Mouse (Mus musculus): ENCODE results near the gene Cecr2. TPM values are rescaled to one million over a fixed set of nuclear protein-coding genes. Genes with fewer than 3 reads are reported as not detected.

The Cecr2 gene
- polyA plus RNA-seq, 1 experiment from 2014 or later, result 8.5 TPM

DNA sequence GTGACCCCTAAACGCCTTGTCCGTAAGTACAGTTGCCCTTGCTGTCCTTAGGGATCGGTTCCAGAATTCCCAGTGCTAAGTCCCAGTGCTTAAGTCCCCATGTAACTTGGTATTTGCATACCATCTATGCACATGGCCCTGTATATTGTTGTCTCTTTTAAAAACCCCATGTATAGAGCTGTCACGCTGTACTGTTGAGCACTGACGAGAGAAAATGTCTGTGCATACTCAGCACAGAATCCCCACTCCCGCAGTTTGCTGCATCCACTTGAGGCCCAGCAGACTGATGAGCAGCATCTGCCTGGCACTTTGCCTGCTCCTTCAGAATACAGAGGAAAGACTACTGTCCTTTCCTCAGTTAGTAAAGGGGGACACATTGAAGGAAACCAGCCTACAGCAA, 107.6 kb downstream of the Cecr2 start:
- no peak overlapping the region for H3K9ac ChIP-seq (replicated peaks)
- H3K4me2 ChIP-seq, result no peak overlapping the region
- H3K27ac ChIP-seq, result no peak overlapping the region
- peaks cover 4% of the 10 kb centered on the region; the same call in 1 of the 2 replicates for H3K36me3 ChIP-seq
- no peaks in the 10 kb centered on the region for H3K9me3 ChIP-seq
- ATAC-seq (ENCODE audit: insufficient number of reproducible peaks, insufficient read depth, low FRiP score, low TSS enrichment, low read depth), result no peak
- no peaks in the 10 kb centered on the region for H3K27me3 ChIP-seq
- no peak overlapping the region for H3K4me3 ChIP-seq (replicated peaks)
- H3K4me1 ChIP-seq (replicated peaks), result no peaks in the 10 kb centered on the region
- WGBS, result 94% methylated on average over 6 of the region's 6 CpGs

DNA sequence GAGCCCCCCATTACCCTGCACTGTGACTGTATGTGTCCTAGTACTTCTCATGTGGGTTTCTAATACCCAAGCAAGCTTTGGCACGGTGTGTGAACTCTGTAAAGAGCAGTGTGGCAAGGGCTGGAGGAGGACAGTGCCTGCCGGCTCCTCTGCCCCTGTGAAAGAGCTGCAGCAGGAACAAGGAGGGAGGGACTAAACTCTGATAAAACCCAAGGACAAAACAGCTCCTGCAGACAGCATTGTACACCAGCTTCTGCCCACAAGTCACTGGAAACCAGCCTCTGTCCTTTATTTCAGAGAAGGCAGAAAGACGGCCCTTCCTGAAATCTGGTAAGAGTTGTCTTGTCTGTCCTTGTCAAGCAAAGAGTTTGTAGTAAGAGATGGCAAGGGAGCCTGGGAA, 110.1 kb downstream of the Cecr2 start:
- no peak overlapping the region for H3K27ac ChIP-seq
- H3K4me3 ChIP-seq (replicated peaks), result no peak overlapping the region
- no peaks in the 10 kb centered on the region for H3K4me1 ChIP-seq (replicated peaks)
- no peak for ATAC-seq (ENCODE audit: insufficient number of reproducible peaks, insufficient read depth, low FRiP score, low TSS enrichment, low read depth)
- no peaks in the 10 kb centered on the region for H3K27me3 ChIP-seq
- peaks cover 2% of the 10 kb centered on the region; the same call in 1 of the 2 replicates for H3K36me3 ChIP-seq
- H3K9me3 ChIP-seq, result no peaks in the 10 kb centered on the region
- H3K9ac ChIP-seq (replicated peaks), result no peak overlapping the region
- H3K4me2 ChIP-seq, result no peak overlapping the region
- 92% methylated on average over 3 of the region's 3 CpGs for WGBS

DNA sequence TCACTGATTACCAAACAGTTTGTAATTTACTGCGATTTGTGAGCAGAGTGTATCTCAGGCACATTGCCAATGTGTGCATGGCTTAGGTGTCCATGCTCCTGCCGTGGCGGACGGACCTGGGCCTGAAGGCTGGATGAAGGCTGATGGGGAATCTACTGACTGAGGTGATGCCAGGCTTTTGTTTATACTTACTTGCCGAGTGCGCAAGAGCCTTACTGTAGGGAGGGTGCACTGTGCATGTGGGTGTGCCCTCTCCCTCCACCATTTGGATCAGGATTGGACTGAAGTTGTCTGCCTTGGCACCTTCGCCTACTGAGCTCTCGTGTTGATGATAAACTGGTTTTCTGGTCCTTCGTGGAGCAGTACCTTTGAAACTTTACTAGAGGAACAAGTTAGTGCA, 111.4 kb downstream of the Cecr2 start:
- Histone ChIP-seq H3K9ac (replicated peaks) (no peak overlapping the region), H3K27me3 (no peaks in the 10 kb centered on the region), H3K27ac (no peak overlapping the region), H3K4me2 (no peak overlapping the region), H3K4me3 (replicated peaks) (no peak overlapping the region), H3K9me3 (no peaks in the 10 kb centered on the region), H3K4me1 (replicated peaks) (no peaks in the 10 kb centered on the region), H3K36me3 (no peaks in the 10 kb centered on the region)
- 82% methylated on average over 9 of the region's 9 CpGs for WGBS
- no peak for ATAC-seq (ENCODE audit: insufficient number of reproducible peaks, insufficient read depth, low FRiP score, low TSS enrichment, low read depth)

DNA sequence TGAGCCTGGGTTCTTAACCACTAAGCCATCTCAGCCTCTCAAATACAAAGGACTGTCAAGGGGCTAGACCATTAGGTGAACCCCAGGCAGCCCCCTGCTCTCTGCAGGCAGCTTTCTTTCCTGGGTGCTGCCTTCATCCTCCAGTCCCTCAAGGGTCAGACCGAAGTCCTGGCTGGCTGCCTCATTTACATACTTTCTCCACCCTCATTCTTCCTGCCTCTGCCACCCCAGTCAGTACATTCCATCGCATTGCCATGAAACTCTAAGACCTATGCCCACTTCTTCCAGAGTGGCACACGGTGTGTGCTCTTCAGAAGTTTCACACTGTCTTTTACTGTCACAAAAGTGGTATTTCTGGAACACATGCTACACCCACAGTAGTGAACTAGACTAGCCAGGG, 112.1 kb downstream of the Cecr2 start:
- no peak overlapping the region for H3K27ac ChIP-seq
- H3K27me3 ChIP-seq, result no peaks in the 10 kb centered on the region
- H3K4me2 ChIP-seq, result no peak overlapping the region
- no peak for ATAC-seq (ENCODE audit: insufficient number of reproducible peaks, insufficient read depth, low FRiP score, low TSS enrichment, low read depth)
- WGBS, result 59% methylated on average over 3 of the region's 3 CpGs
- no peaks in the 10 kb centered on the region for H3K9me3 ChIP-seq
- no peaks in the 10 kb centered on the region for H3K36me3 ChIP-seq
- no peak overlapping the region for H3K4me3 ChIP-seq (replicated peaks)
- H3K9ac ChIP-seq (replicated peaks), result no peak overlapping the region
- H3K4me1 ChIP-seq (replicated peaks), result no peaks in the 10 kb centered on the region

DNA sequence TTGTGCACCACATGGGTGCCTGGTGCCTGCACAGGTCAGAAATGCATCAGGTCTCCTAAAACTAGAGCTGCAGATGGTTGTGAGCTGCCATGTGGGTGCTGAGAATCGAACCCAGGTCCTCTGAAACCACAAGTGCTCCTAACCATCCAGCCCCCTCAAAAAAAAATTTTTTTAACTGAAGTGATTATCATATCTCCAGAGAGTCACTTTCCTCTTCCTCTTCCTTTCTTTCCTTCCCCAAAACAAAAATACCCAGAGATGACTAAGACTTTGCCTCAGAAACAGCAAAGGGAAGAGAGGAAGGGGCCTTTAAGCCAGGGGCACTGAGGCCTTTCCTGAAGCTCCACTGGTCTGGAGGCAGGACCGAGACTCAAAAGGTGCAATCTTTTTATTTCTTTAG, 116.8 kb downstream of the Cecr2 start:
- no peaks in the 10 kb centered on the region for H3K4me1 ChIP-seq (replicated peaks)
- H3K9me3 ChIP-seq, result no peaks in the 10 kb centered on the region
- H3K4me2 ChIP-seq, result no peak overlapping the region
- H3K27ac ChIP-seq, result no peak overlapping the region
- H3K27me3 ChIP-seq, result no peaks in the 10 kb centered on the region
- ATAC-seq (ENCODE audit: insufficient number of reproducible peaks, insufficient read depth, low FRiP score, low TSS enrichment, low read depth), result no peak
- no peak overlapping the region for H3K9ac ChIP-seq (replicated peaks)
- no peaks in the 10 kb centered on the region for H3K36me3 ChIP-seq
- 89% methylated on average over 2 of the region's 2 CpGs for WGBS
- no peak overlapping the region for H3K4me3 ChIP-seq (replicated peaks)

DNA sequence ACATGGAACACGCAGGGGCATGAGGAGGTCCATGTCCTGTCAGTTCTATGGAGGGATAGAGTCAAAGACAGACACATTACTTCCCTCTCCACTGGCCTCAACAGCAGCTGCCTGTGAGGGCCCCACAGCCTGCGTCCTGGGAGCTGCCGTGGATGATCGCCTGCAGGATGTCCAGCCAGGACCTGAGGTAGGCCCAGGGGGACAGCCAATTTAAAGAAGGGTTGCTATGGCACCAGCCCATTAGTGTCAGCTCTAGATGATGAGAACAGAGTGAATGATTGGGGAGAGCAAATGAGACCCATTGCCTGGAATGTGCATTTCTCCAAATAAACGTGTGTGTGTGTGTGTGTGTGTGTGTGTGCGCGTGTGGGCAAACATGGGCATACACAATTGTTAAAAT, 118.2 kb downstream of the Cecr2 start:
- Histone ChIP-seq H3K4me2 (no peak overlapping the region), H3K4me3 (replicated peaks) (no peak overlapping the region), H3K27me3 (no peaks in the 10 kb centered on the region), H3K9ac (replicated peaks) (no peak overlapping the region), H3K36me3 (no peaks in the 10 kb centered on the region), H3K9me3 (no peaks in the 10 kb centered on the region), H3K27ac (no peak overlapping the region), H3K4me1 (replicated peaks) (no peaks in the 10 kb centered on the region)
- WGBS, result 57% methylated on average over 7 of the region's 7 CpGs
- ATAC-seq (ENCODE audit: insufficient number of reproducible peaks, insufficient read depth, low FRiP score, low TSS enrichment, low read depth), result no peak

DNA sequence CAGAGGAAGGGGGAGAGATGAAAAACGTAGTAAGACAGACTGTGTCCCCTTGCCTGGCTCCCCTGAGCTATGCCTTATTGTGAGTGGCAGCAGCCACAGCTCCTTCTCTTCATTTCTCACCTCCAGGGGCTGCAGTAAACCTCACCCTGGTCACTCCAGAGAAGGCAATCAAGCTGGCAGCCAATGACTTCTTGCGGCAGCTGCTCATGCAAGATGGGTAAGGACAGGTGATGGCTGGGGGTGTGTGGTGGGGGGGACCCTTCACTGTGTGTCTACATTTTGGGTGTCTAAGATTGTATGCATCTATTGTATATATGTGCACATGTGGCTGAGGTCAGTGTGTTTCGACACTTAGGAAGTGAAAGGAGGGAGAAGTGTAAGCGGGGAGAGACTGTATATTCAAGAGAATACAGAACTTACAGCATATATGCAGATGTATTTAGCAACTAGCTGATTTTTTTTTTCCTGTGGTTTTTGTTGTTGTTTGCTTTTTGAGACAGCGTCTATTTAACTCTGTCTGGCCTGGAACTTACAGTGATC, 122.0 kb downstream of the Cecr2 start:
- no peak overlapping the region for H3K4me2 ChIP-seq
- ATAC-seq (ENCODE audit: insufficient number of reproducible peaks, insufficient read depth, low FRiP score, low TSS enrichment, low read depth), result no peak
- H3K4me3 ChIP-seq (replicated peaks), result no peak overlapping the region
- peaks cover 20% of the 10 kb centered on the region for H3K36me3 ChIP-seq
- 77% methylated on average over 5 of the region's 5 CpGs for WGBS
- H3K9ac ChIP-seq (replicated peaks), result no peak overlapping the region
- no peaks in the 10 kb centered on the region for H3K27me3 ChIP-seq
- H3K9me3 ChIP-seq, result no peaks in the 10 kb centered on the region
- H3K4me1 ChIP-seq (replicated peaks), result peaks cover 5% of the 10 kb centered on the region; the same call in 1 of the 2 replicates
- H3K27ac ChIP-seq, result no peak overlapping the region

DNA sequence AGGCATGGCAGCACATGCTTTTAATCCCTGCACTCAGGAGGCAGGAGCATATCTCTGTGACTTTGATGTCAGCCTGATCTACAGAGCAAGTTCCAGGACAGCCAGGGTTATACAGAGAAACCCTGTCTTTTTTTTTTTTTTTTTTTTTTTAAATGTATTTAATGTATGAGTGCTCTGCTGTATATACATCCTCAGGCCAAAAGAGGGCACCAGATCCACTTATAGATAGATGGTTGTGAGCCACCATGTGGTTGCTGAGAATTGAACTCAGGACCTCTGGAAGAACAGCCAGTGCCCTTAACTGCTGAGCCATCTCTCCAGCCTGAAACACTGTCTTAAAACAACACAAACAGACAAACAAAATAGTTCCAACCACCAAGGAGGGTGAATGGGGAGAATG, 122.7 kb downstream of the Cecr2 start:
- ATAC-seq (ENCODE audit: insufficient number of reproducible peaks, insufficient read depth, low FRiP score, low TSS enrichment, low read depth), result no peak
- Histone ChIP-seq H3K9ac (replicated peaks) (no peak overlapping the region), H3K27ac (no peak overlapping the region), H3K4me2 (no peak overlapping the region), H3K36me3 (peaks cover 28% of the 10 kb centered on the region), H3K9me3 (no peaks in the 10 kb centered on the region), H3K4me3 (replicated peaks) (no peak overlapping the region), H3K4me1 (replicated peaks) (peaks cover 5% of the 10 kb centered on the region; the same call in 1 of the 2 replicates), H3K27me3 (no peaks in the 10 kb centered on the region)

DNA sequence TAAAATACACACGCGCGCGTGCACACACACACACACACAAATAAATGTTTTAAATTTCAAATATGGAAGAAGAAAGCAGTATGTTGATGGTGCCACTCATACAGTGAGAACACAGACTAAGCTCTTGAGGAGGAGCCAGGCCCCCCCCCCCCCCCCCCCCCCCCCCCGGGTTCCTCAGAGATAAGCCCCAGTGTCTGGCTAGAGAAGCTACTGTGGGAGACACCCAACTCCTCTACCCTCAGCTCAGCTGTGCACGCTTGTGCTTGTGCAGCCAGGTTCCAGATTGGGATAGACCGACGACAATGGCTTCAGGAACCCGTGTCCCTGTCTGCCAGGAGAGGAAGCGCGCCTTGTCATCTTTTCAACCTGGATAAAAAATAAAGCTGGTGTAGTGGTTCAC, 124.0 kb downstream of the Cecr2 start:
- ATAC-seq (ENCODE audit: insufficient number of reproducible peaks, insufficient read depth, low FRiP score, low TSS enrichment, low read depth), result no peak
- WGBS, result 94% methylated on average over 10 of the region's 11 CpGs
- Histone ChIP-seq H3K9ac (replicated peaks) (no peak overlapping the region), H3K9me3 (no peaks in the 10 kb centered on the region), H3K4me2 (no peak overlapping the region), H3K4me3 (replicated peaks) (no peak overlapping the region), H3K27me3 (no peaks in the 10 kb centered on the region), H3K27ac (no peak overlapping the region), H3K36me3 (peaks cover 40% of the 10 kb centered on the region), H3K4me1 (replicated peaks) (peaks cover 5% of the 10 kb centered on the region; the same call in 1 of the 2 replicates)

DNA sequence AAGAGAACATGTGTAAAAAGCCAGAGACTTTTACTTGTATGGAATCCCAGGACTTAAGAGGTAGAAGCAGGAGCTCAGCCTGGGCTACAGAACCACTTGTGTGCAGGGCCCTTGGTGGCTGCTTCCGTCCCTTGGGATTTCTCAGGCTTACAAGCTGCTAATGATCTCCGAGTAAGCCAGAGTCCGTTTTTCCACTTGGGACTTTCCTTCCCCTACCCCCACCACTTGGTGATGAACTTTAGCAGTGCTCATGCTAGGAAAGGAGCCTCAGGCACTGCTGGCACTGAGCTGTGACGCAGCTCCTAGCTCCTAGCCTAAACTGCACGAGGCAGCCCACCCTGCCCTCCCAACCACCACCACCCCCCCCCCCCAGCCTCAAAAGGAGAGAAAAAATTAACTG, 124.5 kb downstream of the Cecr2 start:
- Histone ChIP-seq H3K27me3 (no peaks in the 10 kb centered on the region), H3K4me2 (no peak overlapping the region), H3K9ac (replicated peaks) (no peak overlapping the region), H3K9me3 (no peaks in the 10 kb centered on the region), H3K4me3 (replicated peaks) (no peak overlapping the region), H3K4me1 (replicated peaks) (peaks cover 5% of the 10 kb centered on the region; the same call in 1 of the 2 replicates), H3K27ac (no peak overlapping the region), H3K36me3 (peaks cover 46% of the 10 kb centered on the region)
- WGBS, result 31% methylated on average over 5 of the region's 5 CpGs
- ATAC-seq (ENCODE audit: insufficient number of reproducible peaks, insufficient read depth, low FRiP score, low TSS enrichment, low read depth), result no peak

DNA sequence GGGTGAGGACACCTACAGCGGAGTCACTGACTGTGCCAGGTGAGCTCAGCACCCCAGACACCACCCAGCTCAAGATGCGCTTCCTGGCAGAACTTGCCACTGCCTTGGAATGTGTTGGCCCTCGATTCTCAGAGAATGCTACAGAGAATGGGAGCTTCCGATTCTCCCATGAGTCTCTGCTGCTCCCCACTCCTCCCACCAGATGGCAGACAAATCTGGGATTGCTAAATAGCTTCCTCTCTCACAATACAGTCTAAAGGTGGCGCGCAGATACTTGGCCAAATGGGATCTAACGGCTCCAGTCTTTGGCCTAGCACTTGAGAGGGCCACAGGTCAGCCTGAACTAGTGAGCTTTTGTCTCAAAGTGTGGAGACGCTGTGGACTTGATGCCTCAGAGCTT, 126.8 kb downstream of the Cecr2 start:
- no peak for ATAC-seq (ENCODE audit: insufficient number of reproducible peaks, insufficient read depth, low FRiP score, low TSS enrichment, low read depth)
- Histone ChIP-seq H3K27me3 (no peaks in the 10 kb centered on the region), H3K36me3 (peaks cover 68% of the 10 kb centered on the region), H3K4me3 (replicated peaks) (no peak overlapping the region), H3K9me3 (no peaks in the 10 kb centered on the region), H3K4me2 (no peak overlapping the region), H3K27ac (no peak overlapping the region), H3K9ac (replicated peaks) (no peak overlapping the region), H3K4me1 (replicated peaks) (peaks cover 5% of the 10 kb centered on the region; the same call in 1 of the 2 replicates)
- 89% methylated on average over 8 of the region's 8 CpGs for WGBS

DNA sequence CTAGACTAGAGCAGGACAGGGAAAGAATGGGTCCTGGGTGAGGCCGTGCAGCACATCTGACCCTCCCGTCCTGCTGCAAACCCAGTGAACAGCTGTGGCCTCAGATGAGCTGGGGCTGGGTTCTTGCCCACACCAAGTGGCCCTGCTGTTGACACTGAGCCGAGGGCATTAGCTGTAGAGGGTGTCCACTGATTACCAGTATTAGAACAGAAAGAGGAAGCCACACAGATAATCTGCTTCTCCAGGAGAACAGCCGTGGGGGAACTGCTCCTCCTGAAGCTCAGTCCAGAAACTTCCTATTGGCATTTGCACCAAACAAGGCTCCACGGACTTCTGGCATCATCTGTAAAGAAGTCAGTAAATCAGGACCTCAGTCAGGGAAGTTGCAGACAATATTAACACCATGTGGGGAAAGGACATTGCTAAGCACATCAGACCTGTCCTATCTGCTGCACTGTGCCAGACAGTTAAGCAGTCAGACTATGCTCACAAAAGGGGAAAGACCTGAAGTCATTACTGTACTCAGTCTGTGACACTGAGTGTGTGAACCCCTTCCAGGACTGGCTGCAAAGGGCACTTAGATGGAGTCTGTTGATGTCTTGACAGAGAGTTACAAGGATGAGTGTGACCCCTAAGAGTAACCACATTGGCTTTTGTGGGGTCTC, 129.4 kb downstream of the Cecr2 start:
- no peak for ATAC-seq (ENCODE audit: insufficient number of reproducible peaks, insufficient read depth, low FRiP score, low TSS enrichment, low read depth)
- Histone ChIP-seq H3K27ac (no peak overlapping the region), H3K4me3 (replicated peaks) (no peak overlapping the region), H3K4me2 (no peak overlapping the region), H3K9me3 (no peaks in the 10 kb centered on the region), H3K36me3 (peaks cover 88% of the 10 kb centered on the region), H3K9ac (replicated peaks) (no peak overlapping the region), H3K4me1 (replicated peaks) (peaks cover 5% of the 10 kb centered on the region; the same call in 1 of the 2 replicates), H3K27me3 (no peaks in the 10 kb centered on the region)
- 77% methylated on average over 5 of the region's 5 CpGs for WGBS

Measured in limb, embryonic 12.5 days (tissue).